Mouse (Mus musculus) liver, adult (tissue): ENCODE data around the gene Vps26a.

Source experiments
- GATA4 ChIP-seq: IDR thresholded peaks from 2 replicates; pipeline ENCODE4 v1.6.1; 2014; ENCODE audit warnings: mild to moderate bottlenecking, low read length; ENCODE audit not compliant: insufficient replicate concordance

Vps26a gene

DNA sequence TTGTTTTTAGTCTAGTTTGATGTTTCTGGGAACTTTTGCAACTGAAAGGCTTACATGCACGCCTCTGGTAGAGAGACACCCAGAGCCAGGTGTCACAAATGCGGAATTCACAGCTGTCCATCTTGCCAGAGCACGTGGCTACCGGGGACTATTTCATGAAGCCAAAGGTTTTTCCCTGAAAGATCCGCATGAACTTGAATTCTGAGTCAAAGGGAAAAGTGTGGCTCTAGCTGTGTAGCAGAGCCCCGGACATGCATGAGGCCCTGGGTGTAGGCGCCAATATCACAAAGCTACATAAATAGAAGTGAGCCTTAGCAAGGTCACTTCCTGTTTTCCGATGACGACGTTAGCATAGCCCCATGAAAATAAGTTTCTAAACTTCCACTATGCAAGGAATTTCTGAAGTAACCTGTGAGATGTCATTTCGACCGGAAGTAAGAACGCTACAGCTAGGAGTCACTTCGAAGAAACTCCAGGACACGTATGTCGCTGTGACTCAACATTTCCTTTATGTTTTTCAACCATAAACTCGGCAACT lies 19.5 kb upstream of the Vps26a start:
- no peak for TF ChIP-seq GATA4

DNA sequence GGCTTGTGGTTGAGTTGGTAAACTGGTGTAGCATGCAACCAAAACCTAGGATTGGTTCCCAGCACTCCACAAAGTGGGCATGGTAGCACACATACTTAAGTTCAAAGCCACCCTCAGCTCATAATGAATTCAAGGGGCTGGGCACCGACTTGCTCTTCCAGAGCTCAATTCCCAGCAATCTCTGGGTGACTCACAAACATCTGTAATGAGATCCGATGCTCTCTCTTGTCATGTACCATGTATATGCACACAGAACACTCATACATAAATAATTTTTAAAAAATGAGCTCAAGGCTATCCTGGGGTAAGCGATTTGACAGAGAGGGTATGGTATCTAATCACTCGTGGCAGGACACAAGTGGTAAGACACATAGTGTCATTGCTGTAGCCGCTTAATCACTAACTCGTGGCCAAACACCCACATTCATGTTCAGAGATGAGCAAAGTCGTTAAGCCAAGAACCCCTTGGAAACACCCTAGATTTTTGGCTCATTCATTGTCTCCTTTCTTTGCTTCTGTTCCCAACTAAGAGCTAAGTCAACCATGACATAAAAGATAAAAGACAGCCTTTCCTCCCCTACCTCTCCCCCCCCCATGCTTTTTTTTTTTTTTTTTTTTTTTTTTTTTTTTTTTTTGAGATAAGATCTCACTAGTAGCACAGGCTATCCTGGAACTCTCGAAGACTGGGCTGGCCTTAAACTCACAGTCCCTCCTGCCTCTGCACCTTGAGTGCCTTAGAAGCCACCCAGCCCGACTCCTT lies 18.8 kb upstream of the Vps26a start:
- no peak for TF ChIP-seq GATA4

DNA sequence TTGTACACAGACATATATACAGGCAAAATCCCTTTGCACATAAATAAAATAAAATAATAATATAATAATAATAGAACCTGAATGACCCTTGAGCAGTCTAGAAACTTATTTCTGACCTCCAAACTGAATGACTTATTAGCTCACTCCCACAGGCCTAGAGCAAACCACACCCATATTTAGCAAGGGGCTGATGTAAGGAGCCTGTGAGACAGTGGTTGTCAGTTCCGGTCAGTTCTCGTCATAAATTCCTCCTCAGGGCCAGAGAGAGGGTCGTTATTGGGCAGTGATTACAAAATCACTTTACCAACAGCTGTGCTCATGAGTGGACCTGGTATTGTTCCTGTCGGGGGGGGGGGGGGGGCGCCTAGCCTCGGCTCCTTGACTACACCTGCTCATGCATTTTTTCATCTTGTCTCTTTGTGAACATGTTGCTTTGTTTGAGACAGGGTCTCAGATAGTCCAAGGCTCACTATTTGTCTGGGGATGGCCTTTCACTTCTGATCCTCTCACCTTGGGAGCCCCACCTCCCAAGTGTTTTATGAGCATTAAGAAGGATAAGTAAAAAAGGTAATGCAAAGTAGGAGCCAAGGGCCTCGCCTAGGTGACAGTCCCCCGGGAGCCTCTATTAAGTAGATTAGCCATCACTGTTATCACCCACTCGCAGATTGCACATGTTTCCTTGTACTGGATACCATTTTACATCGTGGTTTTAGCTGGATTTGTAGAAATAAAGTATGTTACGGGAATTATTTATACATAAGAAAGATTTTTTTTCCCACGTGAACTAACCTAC lies 17.4 kb upstream of the Vps26a start:
- TF ChIP-seq GATA4 = no peak

- TF ChIP-seq GATA4 = peak; percentile 11; the same call in 1 of the 2 replicates
Observed at GRCm38 (mm10) chr10:62503353-62503752, 16.7 kb upstream of the Vps26a start.

DNA sequence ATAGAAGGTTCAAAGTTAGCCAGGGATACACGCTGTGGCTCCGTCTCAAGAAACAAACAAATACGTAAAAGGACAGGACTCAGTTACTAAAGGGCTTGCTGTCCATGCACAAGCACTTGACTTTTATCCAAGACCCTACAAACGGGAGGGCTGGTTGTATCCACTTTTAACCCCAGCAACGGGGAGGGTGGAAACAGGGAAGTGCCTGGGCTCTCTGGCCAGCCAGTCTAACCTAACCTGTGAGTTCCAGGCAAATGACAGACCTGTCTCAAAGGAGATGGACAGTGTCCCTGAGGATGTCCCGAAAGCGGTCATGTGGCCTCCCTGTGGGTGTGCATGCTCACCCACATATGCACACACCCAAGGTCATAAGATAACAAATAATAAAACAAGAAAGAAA lies 15.3 kb upstream of the Vps26a start:
- no peak for TF ChIP-seq GATA4

DNA sequence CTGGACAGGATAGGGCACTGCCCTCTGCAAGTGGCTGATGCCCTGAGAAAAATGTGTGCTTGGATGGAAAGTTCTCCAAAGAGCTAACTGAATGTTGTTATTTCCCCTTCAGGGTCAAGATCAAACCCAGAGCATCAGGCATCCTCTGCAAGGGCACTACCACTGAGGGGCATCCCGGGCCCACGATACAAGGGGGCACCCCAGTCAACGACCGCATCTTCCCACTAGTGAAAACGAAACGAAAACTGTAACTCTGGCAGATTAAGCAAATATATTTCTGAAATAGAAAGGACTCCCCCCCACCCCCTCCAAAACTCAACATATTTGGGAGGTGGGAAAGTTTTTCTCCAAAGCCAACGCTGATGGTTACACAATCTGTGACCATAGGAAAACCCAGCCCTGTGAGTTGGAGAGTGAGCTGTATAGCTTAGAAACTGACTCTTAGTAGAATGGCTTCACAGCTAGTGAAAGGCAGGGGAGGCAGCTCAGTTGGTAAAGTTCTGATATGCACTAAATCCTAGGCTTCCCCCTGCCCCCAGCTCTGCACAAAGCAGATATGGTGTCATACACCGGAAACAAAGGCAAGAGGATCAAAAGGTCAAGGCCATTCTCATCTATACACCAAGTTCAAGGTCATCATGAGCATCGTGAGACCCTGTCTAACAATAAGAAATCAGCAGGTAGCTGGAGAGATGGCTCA lies 14.5 kb upstream of the Vps26a start:
- TF ChIP-seq GATA4 = no peak

DNA sequence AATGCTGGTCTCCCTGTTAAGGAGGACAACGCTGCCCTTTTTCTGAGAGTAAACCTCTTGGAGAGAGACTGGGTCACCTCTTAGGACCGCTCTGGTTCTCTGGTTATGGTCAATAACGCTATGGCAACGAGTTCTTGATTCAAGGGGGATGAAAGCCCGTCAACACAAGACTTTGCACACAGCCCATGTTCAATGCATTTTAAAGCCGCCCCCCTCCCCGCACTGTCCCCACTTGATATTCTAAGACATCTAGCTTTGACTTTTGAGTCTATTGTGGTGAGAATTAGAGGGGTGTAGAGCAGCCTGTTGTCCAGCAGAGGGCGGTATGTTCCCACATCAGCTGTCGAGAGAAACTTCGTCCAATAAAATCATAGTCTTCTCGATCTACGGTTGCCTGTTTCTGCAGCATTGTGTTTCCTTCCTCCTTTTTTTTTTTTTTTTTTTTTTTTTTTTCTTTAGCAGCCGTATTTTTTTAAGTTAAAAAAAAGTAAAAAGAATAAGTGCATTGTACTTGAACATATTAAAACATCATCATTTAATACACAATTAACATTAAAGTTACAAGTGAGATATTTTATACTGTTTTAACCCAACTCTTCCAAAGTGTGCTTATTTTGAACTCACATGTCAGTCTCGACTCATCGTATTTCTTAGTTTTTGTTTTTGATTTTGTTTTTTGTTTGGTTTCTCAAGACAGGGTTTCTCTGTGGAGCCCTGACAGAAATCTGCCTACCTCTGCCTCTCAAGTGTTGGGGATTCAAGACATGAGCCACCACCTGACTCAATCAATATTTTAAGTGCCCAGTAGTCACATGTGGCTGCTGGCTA lies 13.7 kb upstream of the Vps26a start:
- TF ChIP-seq GATA4 = no peak

DNA sequence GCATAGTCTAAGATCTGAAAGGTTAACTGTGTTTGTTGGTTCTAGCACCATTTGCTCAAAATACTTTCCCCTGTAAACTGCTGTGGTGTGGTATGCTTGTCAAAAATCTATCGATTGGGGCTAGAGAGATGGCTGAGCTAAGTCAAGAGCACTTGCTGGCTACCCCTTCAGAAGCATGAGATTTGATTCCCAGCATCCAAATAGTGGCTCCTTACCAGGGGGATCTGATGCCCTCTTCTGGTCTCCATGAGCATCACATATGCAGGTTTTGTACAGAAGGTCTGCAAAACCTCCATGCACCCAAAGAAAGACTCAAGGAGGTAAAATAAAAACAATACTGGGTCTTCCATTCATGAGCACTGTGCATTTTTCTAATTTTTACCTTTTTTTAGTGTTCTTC lies 1.7 kb upstream of the Vps26a start:
- TF ChIP-seq GATA4 = no peak

GRCm38 (mm10) chr10:62485878-62486582 lies 575 bp downstream of the Vps26a start:
- no peak for TF ChIP-seq GATA4

- no peak for TF ChIP-seq GATA4
Observed at GRCm38 (mm10) chr10:62481108-62481852, 5.3 kb downstream of the Vps26a start.

GRCm38 (mm10) chr10:62476980-62477379 lies 9.6 kb downstream of the Vps26a start:
- no peak for TF ChIP-seq GATA4

DNA sequence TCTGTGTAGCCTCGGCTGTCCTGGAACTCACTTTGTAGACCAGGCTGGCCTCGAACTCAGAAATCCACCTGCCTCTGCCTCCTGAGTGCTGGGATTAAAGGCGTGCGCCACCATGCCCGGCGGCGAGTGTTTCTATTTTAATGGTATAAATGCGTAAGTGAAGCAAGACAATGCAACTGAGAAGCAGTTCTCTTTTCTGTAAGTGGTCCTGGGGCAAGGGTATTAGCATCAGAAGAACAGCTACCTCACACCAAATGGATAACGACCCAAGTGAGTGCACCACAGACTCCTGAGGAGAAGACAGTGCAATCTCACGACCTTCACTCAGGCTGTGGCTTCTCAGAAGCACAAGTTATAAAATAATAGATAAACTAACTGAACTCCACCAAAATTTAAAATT lies 11.7 kb downstream of the Vps26a start:
- TF ChIP-seq GATA4 = no peak

DNA sequence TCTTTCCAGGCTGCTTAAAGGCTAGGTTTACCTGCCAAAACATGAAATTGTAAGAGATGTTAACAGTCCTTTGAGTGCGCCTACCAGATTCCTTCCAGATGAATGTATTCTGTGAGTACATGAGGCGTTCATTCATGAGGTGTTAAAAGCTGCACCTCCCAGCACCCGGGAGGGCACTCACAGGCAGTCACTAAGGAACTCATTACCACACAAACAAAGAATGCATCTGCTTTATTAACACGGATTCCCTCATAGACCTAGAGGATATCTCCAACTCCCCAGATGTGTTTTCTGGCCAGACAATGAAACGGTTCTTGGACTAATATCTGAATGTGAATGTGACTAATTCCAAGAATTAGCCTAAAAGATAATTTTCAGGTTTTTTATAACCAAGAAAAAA lies 15.5 kb downstream of the Vps26a start:
- TF ChIP-seq GATA4 = no peak

- no peak for TF ChIP-seq GATA4
Observed at GRCm38 (mm10) chr10:62469736-62470135, 16.9 kb downstream of the Vps26a start.

GRCm38 (mm10) chr10:62461321-62461720 lies 25.3 kb downstream of the Vps26a start:
- TF ChIP-seq GATA4 = no peak
